Mouse (Mus musculus) megakaryocyte, embryonic 14.5 days (primary cell): ENCODE measurements around the gene Ptpro.

Source experiments
- FLI1 ChIP-seq: IDR thresholded peaks from 2 replicates; pipeline ENCODE4 v1.6.1; 2012; ENCODE audit warnings: low read length, inconsistent platforms, mixed read lengths
- GATA1 ChIP-seq: IDR thresholded peaks from 3 replicates; pipeline ENCODE4 v1.6.1; 2012; ENCODE audit warnings: mixed read lengths, low read length, inconsistent platforms, borderline replicate concordance

DNA sequence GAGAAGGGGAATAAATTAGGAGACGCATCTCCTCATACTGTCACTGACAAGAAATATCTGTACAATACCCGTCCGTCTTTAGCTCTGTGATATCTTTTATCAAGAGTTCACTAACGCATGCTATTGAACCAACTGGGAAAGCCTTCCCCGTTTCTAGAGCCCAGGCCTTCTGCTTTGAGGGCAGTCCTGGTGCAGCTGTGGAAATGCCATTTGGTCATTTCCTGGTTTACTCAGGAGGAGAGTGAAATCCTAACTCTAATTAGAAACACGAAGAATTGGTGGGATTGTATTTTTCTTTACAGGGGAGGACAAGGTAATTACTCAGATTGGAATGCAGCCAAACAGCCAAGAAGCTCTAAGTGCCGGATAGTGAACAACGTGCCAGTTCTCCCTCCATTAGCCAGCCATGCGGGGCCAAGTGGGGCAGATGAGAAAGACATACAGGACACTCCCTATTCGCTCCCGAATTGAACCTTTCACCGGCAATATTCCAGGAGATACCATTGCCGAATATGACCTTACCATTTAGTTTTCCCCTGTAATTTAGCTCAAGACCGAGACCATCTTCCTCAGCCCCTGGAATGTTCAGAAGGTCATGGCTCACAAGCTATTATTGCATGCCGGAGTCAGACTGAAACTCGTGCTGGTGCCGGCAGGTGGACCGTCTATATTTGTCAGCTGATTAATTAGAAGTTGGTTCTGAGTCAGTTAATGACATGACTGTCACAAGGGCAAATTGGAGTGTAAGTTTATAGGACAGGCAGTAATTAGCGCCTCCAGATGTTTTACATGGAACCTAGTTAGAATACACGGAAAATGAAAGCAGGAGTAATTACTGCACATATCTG, 43.1 kb downstream of the Ptpro start:
- TF ChIP-seq GATA1, result no peak
- TF ChIP-seq FLI1, result no peak
